Mouse (Mus musculus) NIH3T3 (cell line): ENCODE data around the gene Cpsf6.

Experiments used
- DNase-seq: peaks from one replicate; pipeline ENCODE4 v3.0.0-alpha.2; 2012; ENCODE audit warnings: low read depth

Cpsf6 gene

DNA sequence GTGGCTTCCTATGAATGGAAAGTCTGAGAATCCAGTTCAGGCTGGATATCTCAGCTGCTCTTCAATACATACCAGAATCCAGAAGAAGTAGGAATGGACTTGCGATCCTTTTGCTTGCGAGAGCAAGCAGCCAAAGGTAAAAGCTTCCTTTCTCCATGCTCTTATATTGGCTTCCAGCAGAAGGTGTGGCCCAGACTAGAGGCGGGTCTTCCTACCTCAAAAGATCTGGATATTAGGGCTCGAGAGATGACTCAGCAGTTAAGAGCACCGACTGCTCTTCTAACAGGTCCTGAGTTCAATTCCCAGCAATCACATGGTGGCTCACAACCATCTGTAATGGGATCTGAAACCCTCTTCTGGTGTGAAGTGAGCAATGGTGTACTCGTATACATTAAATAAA, at the start of gene Cpsf6:
Cpsf6 (minus strand) TSS at position 108 of the 400 bp plus-strand sequence.
- no peak for DNase-seq

DNA sequence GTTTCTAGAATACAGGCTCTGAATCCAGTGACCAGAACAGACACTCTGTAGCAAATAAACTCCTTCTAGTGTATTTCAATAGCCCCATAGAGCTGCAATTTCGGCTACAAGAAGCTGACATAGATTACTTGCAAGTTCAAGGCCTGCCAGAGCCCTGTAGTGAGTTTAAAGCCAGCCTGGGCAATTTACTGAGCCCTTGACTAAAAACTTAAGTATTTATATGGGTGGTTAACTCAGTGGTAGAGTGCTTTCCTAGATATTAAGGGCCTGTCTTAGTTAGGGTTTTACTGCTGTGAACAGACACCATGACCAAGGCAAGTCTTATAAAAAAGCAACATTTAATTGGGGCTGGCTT, 46.8 kb upstream of the Cpsf6 start:
- DNase-seq, result no peak

DNA sequence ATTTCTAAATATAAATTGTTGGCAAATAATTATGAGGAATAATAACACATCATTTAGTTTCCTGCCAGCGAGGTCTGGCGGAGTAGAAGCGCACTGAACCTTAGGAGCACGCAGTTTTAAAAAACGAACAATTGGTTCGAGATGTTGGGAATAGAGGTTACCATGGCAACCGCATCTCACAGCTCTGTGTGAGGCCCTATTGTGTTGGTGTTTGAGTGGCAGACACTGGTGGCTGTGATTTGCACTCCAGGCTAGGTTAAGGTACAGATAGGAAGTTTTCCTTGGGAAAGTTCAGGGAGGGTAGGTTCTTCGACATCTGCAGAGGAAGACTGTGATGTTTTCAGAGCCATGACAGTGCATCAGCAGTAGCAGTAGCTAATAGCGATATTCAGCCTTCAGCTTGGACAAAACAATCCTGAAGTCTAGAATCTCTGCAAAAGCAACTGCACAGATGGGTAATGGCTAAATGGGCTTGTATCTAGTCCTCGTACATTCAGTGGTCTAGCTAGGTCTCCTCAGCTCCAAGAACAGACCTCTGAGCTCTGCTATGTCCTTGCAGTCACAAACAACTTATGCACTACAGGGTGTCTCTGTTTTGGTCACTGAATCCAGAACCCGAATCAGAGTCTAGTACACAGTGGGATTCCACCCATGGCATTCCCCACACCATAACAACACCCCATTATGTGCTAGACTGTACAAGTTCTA, 46.2 kb upstream of the Cpsf6 start:
- no peak for DNase-seq

DNA sequence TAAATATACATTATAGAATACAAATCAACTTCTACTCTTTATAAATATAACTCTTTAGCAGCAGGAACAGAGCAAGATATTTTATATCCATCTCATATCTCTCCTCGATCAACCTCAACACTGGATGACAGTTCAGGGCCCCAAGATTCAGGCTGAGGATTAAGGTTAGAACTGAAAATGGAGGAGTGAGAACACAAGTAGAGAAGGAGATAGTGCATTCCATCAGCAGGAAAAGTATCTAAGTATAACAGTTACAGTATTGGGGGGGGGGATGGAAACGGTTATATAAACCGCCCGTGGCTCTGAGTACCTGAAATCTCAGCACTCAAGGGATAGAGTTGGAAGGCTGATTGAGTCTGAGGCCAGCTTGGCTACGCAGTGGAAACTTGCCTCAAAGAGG, 45.2 kb upstream of the Cpsf6 start:
- DNase-seq, result no peak

DNA sequence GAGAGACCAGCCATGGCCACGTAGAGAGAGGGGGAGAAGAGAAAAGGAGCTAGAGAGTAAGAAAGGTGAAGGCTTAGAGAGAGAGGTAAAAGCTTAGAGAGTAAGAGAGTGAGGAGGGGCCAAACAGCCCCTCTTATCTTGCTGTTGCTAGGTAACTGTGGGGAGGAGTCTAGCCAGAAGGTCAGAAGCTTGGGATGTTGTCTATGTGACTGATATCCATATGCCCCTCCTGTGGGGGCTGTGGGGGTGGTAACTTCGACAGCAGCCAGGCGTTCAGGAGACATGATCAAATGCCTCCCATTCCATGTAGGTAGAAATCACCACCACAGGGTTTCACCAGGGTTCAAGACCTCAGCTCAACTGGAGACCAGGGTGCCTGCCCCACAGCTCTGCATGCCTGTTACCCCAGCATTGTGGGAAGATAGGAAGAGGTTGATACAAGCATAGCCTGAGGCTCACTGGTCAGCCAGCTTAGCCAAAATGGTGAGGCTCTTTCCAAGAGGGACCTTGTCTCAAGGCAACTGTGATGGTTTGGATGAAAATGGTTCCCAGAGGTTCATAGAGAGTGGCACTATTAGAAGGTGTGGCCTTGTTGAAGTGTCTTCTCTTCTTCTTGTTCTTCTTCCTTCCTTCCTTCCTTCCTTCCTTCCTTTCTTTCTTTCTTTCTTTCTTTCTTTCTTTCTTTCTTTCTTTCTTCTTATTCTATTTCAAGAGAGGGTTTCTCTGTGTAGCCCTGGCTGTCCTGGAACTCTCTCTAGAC, 44.5 kb upstream of the Cpsf6 start:
- no peak for DNase-seq

DNA sequence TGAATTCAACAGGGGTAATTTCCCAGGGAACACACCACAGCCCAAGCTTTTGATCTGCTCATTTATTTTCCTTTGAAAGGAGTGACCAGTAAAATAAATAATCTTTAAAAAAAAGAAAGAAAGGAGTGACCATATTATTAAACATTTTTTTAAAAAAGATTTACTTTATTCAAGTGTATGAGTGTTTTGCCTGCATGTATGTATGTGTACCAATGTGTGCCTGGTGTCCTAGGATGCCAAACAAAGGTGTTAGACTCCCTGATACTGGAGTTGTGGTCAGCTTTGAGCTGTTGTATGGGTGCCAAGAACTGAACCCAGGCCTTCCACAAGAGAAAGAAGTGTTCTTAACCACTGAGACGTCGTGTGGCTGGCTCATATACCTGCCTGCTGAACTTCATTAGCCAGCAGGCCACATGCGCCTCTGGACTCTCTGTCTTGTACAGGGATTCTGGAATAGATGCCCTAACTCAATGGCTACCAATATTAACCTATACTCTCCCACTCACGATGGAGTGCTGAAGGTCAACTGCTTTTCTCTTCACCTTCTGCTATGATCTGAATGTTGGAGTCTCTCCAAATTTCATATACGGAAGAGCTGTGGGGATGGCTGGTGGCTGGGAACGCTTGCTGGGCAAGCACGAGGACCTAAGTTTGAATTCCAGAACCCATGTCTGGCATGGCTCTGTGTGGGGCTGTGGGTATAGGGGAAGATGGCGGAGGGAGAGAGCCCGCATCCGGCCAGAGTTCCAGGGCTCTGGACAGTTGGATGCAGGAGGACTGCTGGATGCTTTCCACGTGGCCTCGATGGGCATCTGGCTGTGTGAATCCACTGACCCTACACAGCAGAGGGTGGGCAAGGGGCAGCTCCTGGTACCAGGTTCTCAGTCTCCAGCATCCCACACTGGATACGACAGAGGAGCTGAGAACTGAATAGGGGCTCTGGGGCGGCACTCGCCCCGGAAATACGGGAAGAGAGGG, 43.5 kb upstream of the Cpsf6 start:
- no peak for DNase-seq

DNA sequence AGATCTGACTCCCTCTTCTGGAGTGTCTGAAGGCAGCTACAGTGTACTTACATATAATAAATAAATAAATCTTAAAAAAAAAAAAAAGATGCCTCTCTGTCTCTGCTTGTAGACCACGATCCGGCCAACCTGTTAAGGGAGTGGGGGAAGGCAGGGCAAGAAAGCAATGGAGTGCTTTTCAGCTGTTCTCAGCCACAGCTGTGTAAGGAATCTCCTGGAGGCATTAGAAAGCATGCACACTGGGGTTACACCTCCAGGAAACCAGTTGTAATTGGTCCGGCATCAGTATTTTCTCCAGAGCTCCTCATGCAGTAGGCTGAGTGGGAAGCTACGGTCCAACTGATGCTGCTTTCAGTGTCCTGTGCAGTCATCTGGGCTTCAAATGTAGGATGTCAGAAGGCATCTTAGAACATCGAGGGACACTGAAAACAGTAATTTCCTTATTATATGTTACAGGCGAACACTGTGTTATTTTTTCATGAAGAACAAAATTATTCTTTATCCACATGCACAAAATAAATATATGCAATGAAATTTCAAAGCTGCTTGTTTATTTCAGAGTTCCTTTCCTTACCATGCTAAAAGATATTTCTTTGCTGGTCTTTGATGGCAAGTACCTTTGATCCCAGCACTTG, 42.5 kb upstream of the Cpsf6 start:
- DNase-seq, result no peak

DNA sequence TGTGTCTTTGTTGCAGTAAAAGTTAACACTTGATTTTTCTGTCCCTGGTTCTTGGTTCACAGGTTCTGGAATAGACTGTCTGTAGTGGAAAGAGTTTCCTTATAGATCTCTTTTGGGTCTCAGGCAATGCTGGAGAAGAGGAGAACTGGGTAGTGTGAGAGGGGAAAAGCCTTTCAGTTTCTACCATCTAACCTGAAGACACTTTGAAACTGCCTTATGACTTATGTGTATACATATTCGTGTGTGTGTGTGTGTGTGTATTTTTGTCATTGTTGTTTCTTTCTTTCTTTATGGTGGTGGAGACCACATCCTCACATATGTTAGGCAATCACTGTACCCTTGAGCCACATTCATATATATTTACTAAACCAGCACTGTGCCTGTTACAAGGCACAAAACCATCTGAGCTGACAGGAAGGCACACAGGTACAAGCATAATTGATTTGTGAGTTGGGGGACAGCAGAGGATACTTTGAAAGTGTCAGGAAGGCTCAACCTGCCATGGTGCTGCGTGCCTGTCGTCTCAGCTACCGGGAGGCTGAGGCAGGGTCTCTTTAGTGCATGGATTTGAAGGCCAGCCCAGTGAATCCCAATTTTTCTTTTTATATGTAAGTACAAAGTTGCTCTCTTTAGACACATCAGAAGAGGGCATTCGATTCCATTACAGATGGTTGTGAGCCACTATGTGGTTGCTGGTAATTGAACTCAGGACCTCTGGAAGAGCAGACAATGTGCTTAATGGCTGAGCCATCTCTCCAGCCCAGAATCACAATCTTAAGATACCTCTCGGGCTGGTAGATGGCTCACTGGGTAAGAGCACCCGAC, 41.7 kb upstream of the Cpsf6 start:
- DNase-seq, result no peak

DNA sequence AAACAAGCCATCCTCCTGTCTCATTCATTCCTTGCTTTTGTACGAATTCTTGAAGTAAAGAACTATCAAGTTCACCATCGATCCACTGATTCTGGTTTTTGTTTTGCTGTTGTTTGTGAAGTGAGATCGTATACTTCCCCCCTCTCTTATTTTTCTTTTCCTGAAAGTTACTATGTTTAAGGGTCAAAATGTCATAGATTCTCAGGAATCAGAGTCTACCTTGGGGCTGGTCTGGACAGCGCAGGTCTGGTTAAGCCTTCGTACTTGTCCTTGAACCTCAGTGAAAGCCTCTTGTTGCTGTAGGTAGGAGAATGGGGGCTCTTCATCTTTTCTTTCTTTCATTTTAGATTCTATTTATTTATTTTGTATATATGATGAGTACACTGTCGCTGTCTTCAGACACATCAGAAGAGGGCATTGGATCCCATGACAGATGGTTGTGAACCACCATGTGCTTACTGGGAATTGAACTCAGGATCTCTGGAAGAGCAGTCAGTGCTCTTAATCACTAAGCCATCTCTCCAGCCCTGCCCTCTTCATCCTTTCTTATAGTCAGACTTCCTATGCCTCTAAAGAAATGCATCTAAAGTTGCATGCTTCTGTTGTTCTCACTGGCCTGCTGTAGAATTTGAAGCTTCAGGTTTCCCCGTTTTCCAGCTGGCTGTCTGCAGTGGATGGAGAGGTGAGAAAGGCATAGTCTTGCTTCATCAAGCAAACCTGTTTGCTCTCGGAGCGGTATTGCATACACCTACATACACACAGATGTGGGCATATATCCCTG, 40.9 kb upstream of the Cpsf6 start:
- DNase-seq, result no peak

DNA sequence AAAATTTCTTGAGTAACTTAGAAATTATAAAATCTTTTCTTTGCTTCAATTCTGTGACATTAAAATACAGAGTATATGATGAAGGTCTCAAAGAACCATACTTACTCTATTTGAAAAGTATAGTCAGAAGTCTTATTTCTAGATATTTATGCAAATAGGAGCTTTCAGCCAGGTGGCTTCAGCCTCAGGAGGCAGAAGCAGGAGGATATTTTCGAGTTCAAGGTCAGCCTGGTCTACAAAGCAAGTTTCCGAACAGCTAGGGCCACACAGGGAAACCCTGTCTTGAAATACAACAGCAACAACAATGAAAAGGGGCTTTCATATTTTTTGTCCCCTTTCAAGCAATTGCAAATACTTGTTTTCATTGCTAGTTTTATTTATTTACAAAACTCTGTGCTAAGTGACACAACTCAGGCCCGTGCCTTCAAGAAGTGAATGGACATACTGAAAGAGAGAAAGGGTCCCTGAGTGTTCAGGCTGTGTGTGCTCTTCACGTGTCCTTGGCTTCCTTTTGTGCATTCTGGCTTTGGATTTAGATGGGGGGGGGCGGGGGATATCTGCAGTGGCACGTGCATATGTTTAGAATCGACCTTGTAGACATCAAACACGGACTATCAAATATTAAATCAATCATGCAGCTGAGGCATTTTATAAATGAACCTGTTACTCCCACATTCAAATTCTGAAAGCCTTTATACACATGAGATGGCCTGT, 39.9 kb upstream of the Cpsf6 start:
- no peak for DNase-seq

DNA sequence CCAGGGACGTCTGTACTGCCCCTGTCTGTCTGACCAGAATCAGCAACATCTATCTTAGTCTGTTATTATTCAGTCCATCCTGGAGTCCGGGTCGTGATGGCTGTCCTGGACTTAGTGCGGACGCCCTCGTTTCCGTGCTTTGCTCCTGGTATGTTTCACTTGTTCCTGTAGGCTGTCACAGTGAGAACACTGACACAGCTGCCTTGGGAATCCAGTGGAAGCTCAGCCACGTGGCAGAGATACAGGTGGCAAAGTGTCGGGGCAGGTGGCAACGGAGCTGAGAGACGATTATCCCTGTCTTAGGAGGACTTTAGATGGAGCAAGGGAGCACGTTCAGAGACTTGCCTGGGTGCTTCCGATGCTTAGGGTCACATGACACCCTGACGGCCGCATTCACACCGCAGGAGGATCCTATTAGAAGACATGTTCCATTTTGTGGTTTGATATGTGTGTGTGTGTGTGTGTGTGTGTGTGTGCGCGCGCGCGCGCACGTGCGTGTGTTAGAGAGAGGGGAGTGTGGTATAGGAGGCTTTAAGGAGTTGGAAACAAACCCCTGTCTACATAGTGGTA, 38.9 kb upstream of the Cpsf6 start:
- DNase-seq, result no peak

DNA sequence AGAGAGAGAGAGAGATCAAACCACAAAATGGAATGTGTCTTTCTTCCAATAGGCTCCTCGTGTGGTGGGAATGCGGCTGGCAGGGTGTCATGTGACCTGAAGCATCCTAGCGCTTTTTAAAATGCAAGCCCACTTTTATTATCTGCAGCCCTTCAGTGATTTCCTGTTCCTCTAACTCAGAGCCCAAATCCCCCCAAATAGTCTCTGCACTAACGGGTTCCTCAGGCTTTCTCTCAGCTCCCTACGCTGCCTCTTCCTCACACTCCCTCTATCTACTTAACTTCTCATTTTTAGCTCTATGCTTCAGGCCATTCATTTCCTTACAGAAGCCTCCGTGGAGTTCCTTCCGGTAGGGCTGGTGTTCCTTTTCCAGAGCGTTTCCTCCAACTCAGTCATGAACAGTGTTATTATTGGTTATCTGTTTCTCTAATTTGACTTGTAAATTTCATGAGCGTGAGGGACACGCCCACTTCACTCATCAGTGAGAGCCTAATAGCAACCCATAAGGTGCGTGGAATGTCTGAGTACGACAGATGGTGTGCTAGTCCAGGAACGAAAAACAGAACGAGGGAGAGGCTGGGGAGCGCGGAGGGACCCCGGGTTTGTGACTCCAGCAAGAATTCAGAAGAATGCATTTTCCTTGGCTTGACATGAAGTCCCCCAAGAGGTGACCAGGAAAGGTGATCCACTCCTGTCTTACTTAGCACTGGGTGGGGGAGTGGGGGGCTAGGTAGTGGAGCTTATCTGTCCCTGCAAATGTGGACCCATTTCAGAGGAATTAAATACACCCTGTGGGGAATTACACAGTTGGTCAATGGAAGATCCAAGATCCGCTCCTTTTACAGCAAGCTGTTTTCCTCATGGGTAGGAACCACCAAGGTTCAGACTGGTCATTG, 38.2 kb upstream of the Cpsf6 start:
- DNase-seq, result peak; percentile 13

DNA sequence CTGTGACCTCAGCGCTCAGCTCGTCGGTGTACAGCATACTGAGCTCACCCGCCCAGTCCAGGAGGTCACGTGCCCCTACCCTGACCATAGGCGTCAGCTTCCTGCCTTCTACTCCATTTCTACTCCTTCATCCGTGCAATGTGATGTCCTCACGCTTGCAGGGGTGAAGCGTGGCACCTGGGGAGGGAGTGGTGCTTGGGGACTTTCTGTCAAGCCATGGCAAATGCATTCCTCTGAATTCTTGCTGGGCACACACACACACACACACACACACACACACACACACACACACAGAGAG, 37.6 kb upstream of the Cpsf6 start:
- DNase-seq, result no peak

DNA sequence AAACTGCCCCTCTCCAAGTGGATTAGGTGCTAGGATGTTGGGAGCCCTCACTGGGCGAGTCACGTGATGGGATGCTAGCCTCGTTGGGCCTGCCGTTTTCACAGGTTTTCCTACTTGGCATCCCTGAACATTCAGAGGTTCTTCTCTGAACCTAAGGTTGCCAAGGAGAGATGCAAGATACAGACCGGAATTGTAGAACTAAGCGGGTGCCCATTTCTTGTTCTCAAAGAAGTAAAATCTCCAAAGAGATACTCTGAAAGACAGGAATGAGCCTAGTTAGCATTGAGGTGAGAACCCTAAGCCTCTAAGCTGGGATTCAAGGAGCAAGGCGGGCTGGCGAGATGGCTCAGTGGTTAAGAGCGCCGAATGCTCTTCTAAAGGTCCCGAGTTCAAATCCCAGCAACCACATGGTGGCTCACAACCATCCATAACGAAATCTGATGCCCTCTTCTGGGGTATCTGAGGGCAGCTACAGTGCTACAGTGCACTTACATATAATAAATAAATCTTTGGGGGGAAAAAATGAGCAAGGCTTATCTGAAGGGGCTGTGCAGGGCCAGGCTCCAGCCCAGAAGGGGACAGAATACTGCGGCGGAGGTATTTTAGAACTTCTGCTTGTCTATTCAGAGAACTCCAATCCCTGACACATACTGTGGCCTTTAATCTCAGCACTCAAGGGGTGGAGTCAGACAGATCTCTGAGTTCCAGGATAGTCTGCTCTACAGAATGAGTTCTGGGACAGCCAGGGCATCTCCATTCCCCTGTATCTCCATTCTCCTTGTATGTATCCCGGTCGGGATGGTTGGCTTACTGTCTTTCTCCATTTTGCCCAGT, 37.0 kb upstream of the Cpsf6 start:
- DNase-seq, result no peak

DNA sequence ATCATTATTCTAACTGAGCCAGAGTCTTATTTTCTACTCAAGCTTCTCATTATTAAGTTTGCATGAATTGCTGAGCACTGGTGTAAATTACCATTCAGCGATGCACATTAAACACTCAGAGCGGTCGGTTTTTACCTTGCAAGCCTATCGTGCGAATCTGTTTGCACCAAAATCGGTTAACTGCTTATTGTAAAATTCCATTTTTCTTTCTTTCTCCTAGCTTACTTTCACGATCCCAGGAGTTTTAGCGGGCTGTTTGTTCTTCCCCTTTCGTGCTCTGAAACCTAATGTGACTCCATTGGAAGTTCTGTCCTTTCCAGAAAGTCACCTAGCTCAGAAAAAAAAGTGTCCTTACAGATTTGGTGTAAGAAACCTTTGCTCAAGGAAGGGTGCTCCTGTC, 36.3 kb upstream of the Cpsf6 start:
- no peak for DNase-seq

DNA sequence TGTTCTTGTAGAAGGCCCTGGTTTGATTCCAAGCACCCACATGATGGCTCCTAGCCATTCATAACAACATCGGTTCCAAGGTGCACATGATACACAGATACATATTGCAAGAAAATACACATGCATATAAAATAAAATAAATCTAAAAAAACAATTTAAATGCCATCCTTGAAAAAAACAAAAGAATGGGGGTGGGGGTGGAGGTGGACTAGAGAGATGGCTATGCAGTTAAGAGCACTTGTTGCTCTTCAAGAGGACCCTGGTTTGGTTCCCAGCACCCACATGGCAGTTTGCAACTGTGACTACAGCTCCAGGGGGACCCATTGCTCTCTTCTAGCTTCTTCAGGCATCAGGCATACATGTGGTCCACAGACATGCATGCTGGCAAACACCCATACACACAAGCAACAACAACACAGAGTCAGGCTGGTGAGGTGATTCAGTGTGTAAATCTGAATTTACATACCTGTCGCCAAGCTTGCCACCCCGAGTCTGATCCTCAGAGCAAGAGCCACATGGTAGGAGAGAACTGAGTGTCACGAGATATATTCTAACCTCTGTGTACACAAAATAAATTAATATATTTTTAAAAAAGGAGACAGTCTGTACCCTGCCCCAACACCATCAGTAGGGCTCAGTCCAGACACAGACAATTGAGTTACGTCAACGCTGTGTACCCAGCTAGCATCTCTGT, 35.7 kb upstream of the Cpsf6 start:
- DNase-seq, result no peak

DNA sequence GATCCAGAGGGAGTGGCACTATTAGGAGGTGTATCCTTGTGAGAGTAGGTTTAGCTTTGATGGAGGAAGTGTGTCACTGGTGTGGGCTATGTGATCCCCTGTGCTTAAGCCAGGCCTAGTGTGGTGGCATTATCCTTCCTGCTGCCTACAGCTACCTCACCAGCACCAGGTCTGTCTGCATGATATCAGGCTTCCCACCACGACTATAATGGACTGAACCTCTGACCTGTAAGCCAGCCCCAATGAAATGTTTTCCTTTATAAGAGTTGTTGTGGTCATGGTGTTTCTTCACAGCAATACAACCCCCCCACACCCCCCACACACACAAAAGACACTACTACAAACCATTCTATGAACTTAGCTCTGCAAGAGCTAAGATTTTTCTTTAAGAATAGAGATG, 34.9 kb upstream of the Cpsf6 start:
- no peak for DNase-seq
